Mouse (Mus musculus) heart, adult 2 months (tissue): ENCODE measurements around the gene Klc1. TPM values are rescaled to one million over a fixed set of nuclear protein-coding genes. Genes with fewer than 3 reads are reported as not detected.

Experiments
- DNase-seq, 2 experiments: peaks; one replicate each; pipeline ENCODE4 v3.0.0; 2021
- H3K27ac ChIP-seq: fragments of 200-600 bp; 2 replicates; pipeline ENCODE4 v1.8.1; 2022
- H3K27me3 ChIP-seq: fragments of 200-500 bp; 2 replicates; pipeline ENCODE4 v1.6.1; 2012; ENCODE audit warnings: mild to moderate bottlenecking, low read length, inconsistent platforms, mixed read lengths; ENCODE audit not compliant: control insufficient read depth, insufficient read depth
- H3K36me3 ChIP-seq: fragments of 200-500 bp; 2 replicates; pipeline ENCODE4 v1.6.1; 2012; ENCODE audit warnings: low read length, inconsistent platforms; ENCODE audit not compliant: control insufficient read depth, insufficient read depth
- H3K4me1 ChIP-seq: fragments of 200-500 bp; 2 replicates; pipeline ENCODE4 v1.6.1; 2011; ENCODE audit warnings: low read length; ENCODE audit not compliant: control insufficient read depth, insufficient read depth
- H3K4me3 ChIP-seq: fragments of 200-600 bp; 2 replicates; pipeline ENCODE4 v1.8.1; 2022
- H3K79me2 ChIP-seq: fragments of 200-500 bp; replicated peaks from 2 replicates; pipeline ENCODE4 v1.6.1; 2012; ENCODE audit warnings: mild to moderate bottlenecking, inconsistent platforms, low read length, moderate library complexity, mixed read lengths; ENCODE audit not compliant: control insufficient read depth, insufficient read depth
- H3K9ac ChIP-seq: fragments of 200-500 bp; 2 replicates; pipeline ENCODE4 v1.6.1; 2012; ENCODE audit warnings: low read depth, mild to moderate bottlenecking, control low read depth, inconsistent platforms, low read length, mixed read lengths
- CTCF ChIP-seq: fragments of 200-600 bp; IDR thresholded peaks from 2 replicates; pipeline ENCODE4 v1.8.1; 2022; ENCODE audit warnings: antibody characterized with exemption, mild to moderate bottlenecking, moderate library complexity
- EP300 ChIP-seq: fragments of 200-500 bp; IDR thresholded peaks from 2 replicates; pipeline ENCODE4 v1.6.1; 2011; ENCODE audit warnings: low read depth, low read length, control low read depth; ENCODE audit not compliant: insufficient read depth
- POLR2A ChIP-seq: fragments of 200-500 bp; IDR thresholded peaks from 2 replicates; pipeline ENCODE4 v1.6.1; 2011; ENCODE audit warnings: mild to moderate bottlenecking, low read depth, low read length, control low read depth; ENCODE audit not compliant: insufficient read depth
- WGBS: fragments of 180-500 bp; shearing (Covaris S2); methylation state at CpG from one replicate; pipeline ENCODE4 v1.1.7; 2018; 5-methylcytosine and 5-hydroxymethylcytosine counted together
- intact Hi-C: fragments of 180-260 bp; cut with DNase I; formaldehyde crosslinking; loops from one replicate; pipeline ENCODE4 v1.15.1; 2025
- polyA plus RNA-seq: library from polyadenylated mRNA; depleted of rRNA; stranded (reverse); fragments of >200 nt; gene quantifications from 2 replicates; pipeline ENCODE4 v1.2.3, GENCODE M21; 2012
- total RNA-seq, 2 experiments: library from RNA; stranded (reverse); gene quantifications; 2 replicates each; pipeline ENCODE4 v1.2.3; 2021

Klc1 gene
- total and polyA plus RNA-seq, 3 experiments = 80.8 to 83.9 (median 83.8) TPM

GRCm38 (mm10) chr12:111846815-111847214 is 88.2 kb downstream of the Klc1 start:
- Histone ChIP-seq H3K4me1 (0 out of 2 replicates have a peak, but pooled peaks cover 1% of the 10 kb centered on the region), H3K4me3 (no peak overlapping the region), H3K9ac (no peak overlapping the region), H3K79me2 (no peaks in the 10 kb centered on the region; the same call in 1 of the 2 replicates), H3K36me3 (no peaks in the 10 kb centered on the region), H3K27ac (no peak overlapping the region), H3K27me3 (no peaks in the 10 kb centered on the region)
- WGBS = 90% methylated on average over 10 of the region's 10 CpGs
- intact Hi-C loops = no loop called here
- no peak for DNase-seq
- TF ChIP-seq POLR2A (no peak), CTCF (no peak), EP300 (no peak)

- intact Hi-C loops = no loop called here
- Histone ChIP-seq H3K9ac (no peak overlapping the region), H3K27me3 (no peaks in the 10 kb centered on the region), H3K4me3 (no peak overlapping the region), H3K79me2 (no peaks in the 10 kb centered on the region; the same call in 1 of the 2 replicates), H3K4me1 (peaks cover 3% of the 10 kb centered on the region), H3K36me3 (no peaks in the 10 kb centered on the region), H3K27ac (0 out of 2 replicates have a peak overlapping the region, but pooled peaks have one; percentile 17)
- WGBS = 39% methylated on average over 9 of the region's 9 CpGs
- TF ChIP-seq CTCF (no peak), POLR2A (no peak), EP300 (0 out of 2 replicates have a peak, but pooled peaks have one; percentile 2)
- no peak for DNase-seq
Measured at GRCm38 (mm10) chr12:111848300-111848798, 89.7 kb downstream of the Klc1 start.

- Histone ChIP-seq H3K27me3 (no peaks in the 10 kb centered on the region), H3K9ac (no peak overlapping the region), H3K4me3 (no peak overlapping the region), H3K36me3 (no peaks in the 10 kb centered on the region), H3K27ac (no peak overlapping the region), H3K79me2 (no peaks in the 10 kb centered on the region; the same call in 1 of the 2 replicates), H3K4me1 (peaks cover 5% of the 10 kb centered on the region)
- DNase-seq = no peak
- intact Hi-C loops = loop anchor here (5.0 kb wide), 1 partner anchor 109 kb away; no protein-coding TSS in a partner anchor
- WGBS = 69% methylated on average over 2 of the region's 2 CpGs
- no peak for TF ChIP-seq EP300
- TF ChIP-seq CTCF = peak; percentile 60
Measured at GRCm38 (mm10) chr12:111851235-111851634, 92.6 kb downstream of the Klc1 start.

GRCm38 (mm10) chr12:111851745-111852144 is 93.1 kb downstream of the Klc1 start:
- TF ChIP-seq EP300 = no peak
- TF ChIP-seq POLR2A = no peak
- TF ChIP-seq CTCF = no peak
- H3K4me3 ChIP-seq = no peak overlapping the region
- WGBS = 63% methylated on average over 5 of the region's 5 CpGs
- H3K27me3 ChIP-seq = no peaks in the 10 kb centered on the region
- no peak overlapping the region for H3K9ac ChIP-seq
- DNase-seq = no peak
- no peak overlapping the region for H3K27ac ChIP-seq
- intact Hi-C loops = loop anchor here (5.0 kb wide), 1 partner anchor 109 kb away; no protein-coding TSS in a partner anchor
- no peaks in the 10 kb centered on the region; the same call in 1 of the 2 replicates for H3K79me2 ChIP-seq
- H3K4me1 ChIP-seq = peaks cover 5% of the 10 kb centered on the region
- no peaks in the 10 kb centered on the region for H3K36me3 ChIP-seq

- TF ChIP-seq EP300 = peak; percentile 61; the same call in 1 of the 2 replicates
- TF ChIP-seq CTCF = no peak
- 20% methylated on average over 10 of the region's 10 CpGs for WGBS
- Histone ChIP-seq H3K4me1 (peaks cover 5% of the 10 kb centered on the region), H3K9ac (no peak overlapping the region), H3K36me3 (no peaks in the 10 kb centered on the region), H3K27ac (no peak overlapping the region), H3K4me3 (no peak overlapping the region), H3K79me2 (no peaks in the 10 kb centered on the region; the same call in 1 of the 2 replicates), H3K27me3 (no peaks in the 10 kb centered on the region)
- intact Hi-C loops = loop anchor here (5.0 kb wide), 1 partner anchor 111 kb away; no protein-coding TSS in a partner anchor
- DNase-seq = peak; percentile 62 to 76
Measured at GRCm38 (mm10) chr12:111853011-111853436, 94.4 kb downstream of the Klc1 start.

GRCm38 (mm10) chr12:111853546-111853945 is 94.9 kb downstream of the Klc1 start:
- WGBS = 39% methylated on average over 4 of the region's 4 CpGs
- H3K79me2 ChIP-seq = no peaks in the 10 kb centered on the region; the same call in 1 of the 2 replicates
- TF ChIP-seq CTCF (no peak), POLR2A (no peak), EP300 (no peak)

More at GRCm38 (mm10) chr12:111853546-111853945, 94.9 kb downstream of the Klc1 start:
- Histone ChIP-seq H3K4me3 (no peak overlapping the region), H3K27ac (no peak overlapping the region), H3K36me3 (no peaks in the 10 kb centered on the region), H3K4me1 (peaks cover 5% of the 10 kb centered on the region), H3K27me3 (no peaks in the 10 kb centered on the region), H3K9ac (no peak overlapping the region)
- intact Hi-C loops = loop anchor here (5.0 kb wide), 1 partner anchor 111 kb away; no protein-coding TSS in a partner anchor
- no peak for DNase-seq
